Mouse (Mus musculus) G1E (cell line): ENCODE measurements at regions not wholly inside any gene's neighbourhood (a gene's known extent, or its start where the extent isn't known, plus 50 kb on each side); places are given as distances from the start of the nearest gene placed in this dataset.

Source experiments
- CTCF ChIP-seq: IDR thresholded peaks from 2 replicates; pipeline ENCODE4 v1.5.1; 2012; ENCODE audit warnings: low read depth, low read length, inconsistent platforms, mixed read lengths
- GATA1 ChIP-seq: IDR thresholded peaks from 2 replicates; pipeline ENCODE4 v1.6.1; 2012; ENCODE audit warnings: borderline replicate concordance, low read length, inconsistent platforms, mixed read lengths
- GATA2 ChIP-seq: IDR thresholded peaks from 2 replicates; pipeline ENCODE4 v1.6.1; 2012; ENCODE audit warnings: low read depth, low read length, inconsistent platforms, borderline replicate concordance
- POLR2AphosphoS5 ChIP-seq: IDR thresholded peaks from 2 replicates; pipeline ENCODE4 v1.6.1; 2012; ENCODE audit warnings: low read depth, low read length, inconsistent platforms; ENCODE audit not compliant: insufficient replicate concordance
- TAL1 ChIP-seq: conservative IDR thresholded peaks from 2 replicates; pipeline ENCODE4 v1.6.1; 2012; ENCODE audit warnings: low read depth, low read length, inconsistent platforms, mixed read lengths

DNA sequence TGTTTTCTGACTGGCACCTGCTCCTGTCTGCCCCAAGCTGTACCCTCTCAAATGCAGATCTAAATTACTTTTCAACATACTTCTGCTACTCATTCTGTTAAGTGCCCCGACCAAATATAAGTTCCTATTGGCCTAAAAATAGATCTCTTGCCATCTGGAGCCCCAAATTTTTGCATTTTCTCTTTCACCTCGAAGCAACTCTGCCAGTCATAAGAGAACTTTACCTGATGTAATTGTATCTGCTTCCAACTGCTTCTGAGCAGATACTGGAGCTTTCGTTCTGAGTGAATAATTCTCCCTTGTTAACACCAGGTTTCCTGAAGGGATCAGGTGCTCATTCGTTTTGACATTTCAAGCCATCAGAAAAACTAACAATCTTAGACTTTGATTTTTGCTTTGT lies 501.2 kb downstream of the Inhba start:
- TF ChIP-seq CTCF, result no peak
- TF ChIP-seq GATA1, result no peak
- no peak for TF ChIP-seq TAL1
- TF ChIP-seq POLR2AphosphoS5, result no peak
- no peak for TF ChIP-seq GATA2
